Mouse (Mus musculus): ENCODE results near the gene Hmgcs1.

DNA sequence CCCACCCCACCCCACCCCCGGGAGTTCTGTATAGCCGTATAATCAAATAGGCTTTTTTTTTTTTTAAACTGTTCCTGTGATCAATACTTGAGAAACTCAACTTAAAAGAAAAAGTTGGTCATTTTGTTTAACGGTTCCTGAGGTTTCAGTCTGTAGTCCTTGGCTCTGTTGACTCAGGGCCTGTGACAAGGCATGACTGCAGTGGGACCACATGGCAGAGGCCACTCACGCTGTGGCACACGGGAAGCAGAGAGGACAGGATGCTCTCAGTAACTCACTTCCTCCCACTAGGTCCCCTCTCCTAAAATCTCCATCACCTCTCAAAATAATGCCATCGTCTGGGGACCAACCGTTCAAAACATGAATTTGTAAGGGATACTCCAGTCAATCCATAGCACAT, 49.0 kb upstream of the Hmgcs1 start:
- TF ChIP-seq POLR2A (IDR thresholded peaks at IDR 0.05; ENCODE audit: borderline replicate concordance, extremely low read depth, insufficient read depth, insufficient read length, poor library complexity, severe bottlenecking) (no peak), CTCF (IDR thresholded peaks at IDR 0.05; ENCODE audit: borderline replicate concordance, extremely low read depth, insufficient read depth, insufficient read length) (no peak)
